Mouse (Mus musculus): ENCODE measurements around the gene Trim17.

The Trim17 gene

GRCm38 (mm10) chr11:58990794-58991193 lies 36.3 kb downstream of the Trim17 start:
- no peak for DNase-seq (ENCODE audit: low spot score in 2 of 2)

- no peak for DNase-seq (ENCODE audit: low spot score in 2 of 2)
Measured at GRCm38 (mm10) chr11:58991911-58992310, 37.4 kb downstream of the Trim17 start.

GRCm38 (mm10) chr11:58993091-58993670 lies 38.7 kb downstream of the Trim17 start:
- peak in 1 of 2 experiments; percentile 29 for DNase-seq (ENCODE audit: low spot score in 2 of 2)

- peak; percentile 70 to 72 for DNase-seq (ENCODE audit: low spot score in 2 of 2)
Measured at GRCm38 (mm10) chr11:58994337-58994826, 39.9 kb downstream of the Trim17 start.

- DNase-seq (ENCODE audit: low spot score in 2 of 2) = no peak
Measured at GRCm38 (mm10) chr11:58995061-58995806, 40.7 kb downstream of the Trim17 start.

- peak; percentile 43 to 44 for DNase-seq (ENCODE audit: low spot score in 2 of 2)
Measured at GRCm38 (mm10) chr11:58995807-58996370, 41.4 kb downstream of the Trim17 start.

GRCm38 (mm10) chr11:58997541-58997940 lies 43.1 kb downstream of the Trim17 start:
- DNase-seq (ENCODE audit: low spot score in 2 of 2) = no peak

GRCm38 (mm10) chr11:58999158-58999557 lies 44.7 kb downstream of the Trim17 start:
- no peak for DNase-seq (ENCODE audit: low spot score in 2 of 2)

GRCm38 (mm10) chr11:58999830-59000229 lies 45.3 kb downstream of the Trim17 start:
- no peak for DNase-seq (ENCODE audit: low spot score in 2 of 2)

- no peak for DNase-seq (ENCODE audit: low spot score in 2 of 2)
Measured at GRCm38 (mm10) chr11:59000635-59001034, 46.1 kb downstream of the Trim17 start.

- DNase-seq (ENCODE audit: low spot score in 2 of 2) = no peak
Measured at GRCm38 (mm10) chr11:59002327-59003079, 48.0 kb downstream of the Trim17 start.

- no peak for DNase-seq (ENCODE audit: low spot score in 2 of 2)
Measured at GRCm38 (mm10) chr11:59015052-59015451, 60.6 kb downstream of the Trim17 start.

Measured in spleen, postnatal 36 days (tissue).